Mouse (Mus musculus) c-Kit-positive CD71-positive TER-119-negative erythroid progenitor cells, embryonic 14.5 days (primary cell): Measurements from ENCODE around the gene Poc1a.
A peak's percentile ranks its signal among the peaks of the same experiment; 100 is the strongest.

Experiments used
- DNase-seq: peaks from one replicate; pipeline ENCODE4 v3.0.0-alpha.2; 2013; ENCODE audit warnings: low read depth

Gene Poc1a

GRCm38 (mm10) chr9:106265358-106266075 is 15.3 kb upstream of the Poc1a start:
- DNase-seq, result no peak

DNA sequence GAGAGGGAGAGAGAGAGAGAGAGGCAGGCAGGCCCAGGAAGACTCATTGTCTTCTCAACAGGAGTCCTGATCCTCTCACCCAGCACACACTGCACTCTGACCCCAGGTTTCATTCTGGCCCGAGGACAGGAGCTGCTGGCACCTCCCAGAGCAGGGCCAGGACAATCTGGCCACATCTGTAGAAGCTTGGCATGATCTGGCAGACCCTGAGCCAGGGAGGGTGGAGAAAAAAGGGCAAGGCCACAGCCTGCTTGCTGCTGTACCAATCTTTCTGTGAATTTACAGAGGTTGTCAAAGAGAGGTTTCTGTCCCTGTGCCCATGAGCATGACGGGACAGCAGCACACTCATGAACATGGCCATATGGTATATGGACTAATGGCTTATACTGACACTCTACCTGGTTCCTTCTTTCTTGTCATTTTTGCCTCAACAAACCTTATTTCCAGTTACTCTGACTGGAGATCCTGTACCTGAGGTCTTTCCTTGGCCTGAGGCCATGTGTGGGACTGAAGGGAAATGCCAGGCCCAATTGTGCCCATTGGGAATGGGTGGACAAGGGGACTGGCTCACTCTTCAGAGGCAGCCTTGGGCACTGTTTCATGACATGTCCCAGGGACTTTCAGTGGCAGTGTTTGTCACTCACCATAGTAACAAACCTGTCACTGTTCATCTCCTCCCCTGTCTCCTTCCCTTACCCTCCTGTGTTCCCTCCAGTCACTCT is 13.8 kb upstream of the Poc1a start:
- no peak for DNase-seq

DNA sequence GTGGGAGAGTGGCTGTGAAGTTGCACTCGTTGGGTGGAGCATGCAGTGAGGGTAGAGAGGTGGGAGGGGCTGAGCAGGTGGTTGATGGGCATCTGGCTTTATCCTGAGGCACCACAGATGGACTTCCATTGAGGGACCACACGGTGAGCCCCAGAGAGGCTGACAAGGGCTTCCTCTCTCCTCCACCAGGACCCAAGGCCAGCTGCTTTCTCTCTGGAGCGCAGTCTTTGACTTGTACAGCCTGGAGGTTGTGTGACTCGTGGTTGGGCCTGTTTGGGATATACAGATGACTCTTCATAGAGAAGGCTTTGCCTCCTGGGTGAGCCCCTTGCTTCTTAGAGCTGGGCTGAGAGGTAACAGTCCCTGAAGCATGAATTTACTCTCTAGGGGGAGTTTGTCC is 12.4 kb upstream of the Poc1a start:
- no peak for DNase-seq

DNA sequence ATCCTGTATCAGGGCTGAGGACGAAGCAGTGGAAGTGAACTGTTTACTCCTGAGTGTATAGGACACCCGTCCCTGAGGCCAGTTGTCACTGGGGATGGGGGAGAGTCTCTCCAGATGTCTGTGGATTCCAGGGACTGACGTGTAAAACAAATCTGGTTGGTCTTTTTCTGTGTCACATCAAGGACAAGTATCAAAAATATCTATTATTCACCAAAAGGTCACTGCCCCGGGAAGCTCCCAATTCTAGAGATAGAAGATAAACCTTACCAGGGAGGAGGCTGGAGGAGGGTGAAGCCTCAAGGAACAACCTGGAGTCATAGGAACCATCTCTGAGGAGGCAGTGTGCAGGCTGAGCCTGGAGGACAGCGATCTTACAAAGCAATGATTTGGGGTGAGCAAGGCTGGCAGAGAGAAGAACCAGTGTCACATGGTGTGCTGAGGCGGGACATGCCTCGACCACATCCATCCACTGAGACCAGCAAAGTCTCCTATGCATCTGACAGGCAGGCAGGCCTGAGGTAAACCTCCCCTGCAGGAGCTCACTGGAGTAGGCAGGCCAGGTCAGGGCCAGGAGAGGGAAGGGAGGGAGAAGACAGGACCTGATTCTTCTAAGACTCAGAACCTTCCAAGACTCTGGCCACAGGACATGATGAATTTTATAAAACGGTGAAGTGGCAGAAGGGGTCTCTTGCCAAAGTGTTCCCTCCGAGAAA is 11.6 kb upstream of the Poc1a start:
- DNase-seq, result no peak

- no peak for DNase-seq
Measured at GRCm38 (mm10) chr9:106269879-106270278, 11.0 kb upstream of the Poc1a start.

GRCm38 (mm10) chr9:106270656-106271055 is 10.2 kb upstream of the Poc1a start:
- no peak for DNase-seq

- no peak for DNase-seq
Measured at GRCm38 (mm10) chr9:106272288-106272687, 8.6 kb upstream of the Poc1a start.

GRCm38 (mm10) chr9:106273276-106273675 is 7.6 kb upstream of the Poc1a start:
- no peak for DNase-seq

GRCm38 (mm10) chr9:106273791-106274190 is 7.1 kb upstream of the Poc1a start:
- DNase-seq, result no peak

- no peak for DNase-seq
Measured at GRCm38 (mm10) chr9:106274652-106275180, 6.1 kb upstream of the Poc1a start.

DNA sequence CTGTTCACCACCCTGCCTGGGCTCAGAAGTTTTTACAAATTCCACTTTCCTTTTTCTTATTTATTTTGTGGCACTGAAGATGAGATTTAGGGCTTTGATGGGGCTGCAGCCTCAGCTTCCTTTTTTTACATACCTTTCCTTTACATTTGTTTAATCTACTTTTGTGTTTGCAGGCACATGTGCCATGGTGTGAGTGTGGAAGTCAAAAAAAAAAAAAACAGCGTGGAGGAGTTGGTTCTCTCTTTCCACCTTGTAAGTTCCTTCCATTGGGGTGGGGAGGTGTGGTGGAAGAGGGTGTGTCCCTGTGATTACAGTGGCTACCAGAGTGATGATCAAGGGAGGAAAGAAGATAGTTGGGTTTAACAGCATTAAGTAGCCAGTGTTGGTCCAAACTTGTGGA is 5.1 kb upstream of the Poc1a start:
- DNase-seq, result no peak

- DNase-seq, result peak; percentile 50
Measured at GRCm38 (mm10) chr9:106280386-106280785, 475 bp upstream of the Poc1a start.

- no peak for DNase-seq
Measured at GRCm38 (mm10) chr9:106282024-106282423, 1.2 kb downstream of the Poc1a start.

GRCm38 (mm10) chr9:106287165-106287564 is 6.3 kb downstream of the Poc1a start:
- no peak for DNase-seq

DNA sequence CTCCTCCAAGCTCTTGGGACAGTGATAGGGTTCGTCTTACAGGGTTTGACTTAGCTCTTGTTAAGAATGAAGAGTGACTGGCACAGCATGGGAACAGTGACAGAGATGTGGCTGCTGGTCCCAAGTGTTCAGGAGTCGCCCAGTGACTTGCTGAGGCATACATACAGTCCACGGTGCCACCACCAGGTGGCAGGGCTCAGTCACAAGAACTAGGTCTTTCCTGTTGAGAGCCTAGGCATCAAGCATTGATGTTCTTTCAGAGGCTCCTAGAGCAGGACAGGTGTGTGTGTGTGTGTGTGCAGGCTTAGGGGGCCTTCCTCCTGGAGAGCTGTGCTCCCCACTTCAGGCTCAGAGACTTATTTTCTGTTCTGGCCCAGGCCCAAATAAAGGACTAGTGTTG is 8.0 kb downstream of the Poc1a start:
- peak; percentile 28 for DNase-seq

- DNase-seq, result no peak
Measured at GRCm38 (mm10) chr9:106289841-106290240, 9.0 kb downstream of the Poc1a start.

DNA sequence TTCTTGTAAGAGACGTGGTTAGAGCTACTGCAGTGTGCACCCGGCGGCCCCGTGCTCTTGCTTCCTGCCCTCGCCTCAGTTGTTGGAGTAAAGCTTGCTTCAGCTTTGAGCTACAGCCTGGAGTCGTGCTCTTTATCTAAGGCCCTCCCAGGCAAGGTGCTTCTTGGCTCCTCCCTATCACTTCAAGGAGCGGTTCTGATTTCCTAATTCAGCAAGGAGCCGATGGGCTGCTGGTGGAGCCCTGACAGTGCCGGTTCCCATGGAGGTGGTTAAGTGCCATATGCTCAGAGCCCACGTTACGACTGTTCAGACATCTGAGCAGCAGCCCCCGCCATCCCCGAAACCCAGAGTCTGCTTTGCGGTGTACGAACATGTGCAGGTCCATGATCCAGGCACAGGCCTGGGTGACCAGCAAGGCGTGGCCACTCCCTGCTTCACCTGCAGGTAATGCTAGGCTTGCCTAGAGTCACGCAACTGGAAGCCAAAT is 9.8 kb downstream of the Poc1a start:
- DNase-seq, result no peak

GRCm38 (mm10) chr9:106293569-106294156 is 12.8 kb downstream of the Poc1a start:
- DNase-seq, result no peak

DNA sequence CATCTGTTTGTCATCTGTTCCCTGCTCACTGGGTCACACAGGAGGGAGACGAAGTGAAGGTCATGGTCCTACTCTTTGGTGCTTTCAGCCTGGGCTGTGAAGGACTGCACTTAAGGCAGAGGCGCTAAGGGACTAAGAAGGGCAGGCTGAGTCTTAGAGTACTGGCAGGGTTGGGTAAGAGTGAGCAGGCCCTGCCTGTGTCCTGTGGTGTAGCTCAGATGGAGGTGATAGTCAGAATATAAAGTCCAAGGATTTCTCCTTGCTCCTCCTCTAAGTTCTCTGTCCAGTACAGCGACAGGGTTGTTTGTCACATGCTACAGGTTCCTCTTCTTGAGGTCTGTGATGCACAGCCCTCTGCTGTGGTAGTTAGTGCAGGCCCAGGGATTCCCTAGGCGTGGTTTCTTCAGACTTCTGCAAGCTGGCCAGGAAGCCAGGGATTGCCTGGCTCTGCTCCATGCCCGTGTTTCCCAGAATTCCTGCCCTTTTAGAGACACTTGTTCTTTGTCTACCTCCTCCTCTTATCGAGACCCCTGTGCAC is 15.8 kb downstream of the Poc1a start:
- DNase-seq, result no peak

GRCm38 (mm10) chr9:106300176-106300803 is 19.4 kb downstream of the Poc1a start:
- DNase-seq, result no peak

DNA sequence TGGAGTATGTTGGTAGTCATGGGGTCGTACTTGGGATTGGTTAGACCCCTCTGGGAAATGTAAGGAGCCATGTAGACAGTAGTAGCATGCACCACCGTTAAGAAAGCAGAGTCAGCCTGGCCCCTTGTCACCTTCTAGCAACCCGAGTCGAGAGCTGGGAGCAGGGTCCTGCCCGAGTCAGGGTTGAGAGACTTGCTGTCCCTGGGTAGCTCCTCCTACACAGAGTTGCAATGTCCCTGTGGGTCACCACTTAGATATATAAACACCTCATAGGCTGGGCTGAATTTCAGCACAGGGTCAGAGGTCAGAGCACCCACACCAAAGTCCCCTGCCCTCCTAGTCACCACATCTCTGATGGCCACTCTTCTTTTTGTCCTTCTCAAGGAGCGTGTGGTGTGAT is 20.1 kb downstream of the Poc1a start:
- no peak for DNase-seq
